Mouse (Mus musculus) cerebellum, adult 18-20 months (tissue): Measurements from ENCODE around the gene Ifrd1.
"Not testable (repeated sequence)": the region's sequence is repeated elsewhere in the genome, so short reads cannot be mapped to it uniquely, and the experiment has no call there.

Source experiments
- DNase-seq, 2 experiments: peaks; one replicate each; pipeline ENCODE4 v3.0.0; 2021

Gene Ifrd1

DNA sequence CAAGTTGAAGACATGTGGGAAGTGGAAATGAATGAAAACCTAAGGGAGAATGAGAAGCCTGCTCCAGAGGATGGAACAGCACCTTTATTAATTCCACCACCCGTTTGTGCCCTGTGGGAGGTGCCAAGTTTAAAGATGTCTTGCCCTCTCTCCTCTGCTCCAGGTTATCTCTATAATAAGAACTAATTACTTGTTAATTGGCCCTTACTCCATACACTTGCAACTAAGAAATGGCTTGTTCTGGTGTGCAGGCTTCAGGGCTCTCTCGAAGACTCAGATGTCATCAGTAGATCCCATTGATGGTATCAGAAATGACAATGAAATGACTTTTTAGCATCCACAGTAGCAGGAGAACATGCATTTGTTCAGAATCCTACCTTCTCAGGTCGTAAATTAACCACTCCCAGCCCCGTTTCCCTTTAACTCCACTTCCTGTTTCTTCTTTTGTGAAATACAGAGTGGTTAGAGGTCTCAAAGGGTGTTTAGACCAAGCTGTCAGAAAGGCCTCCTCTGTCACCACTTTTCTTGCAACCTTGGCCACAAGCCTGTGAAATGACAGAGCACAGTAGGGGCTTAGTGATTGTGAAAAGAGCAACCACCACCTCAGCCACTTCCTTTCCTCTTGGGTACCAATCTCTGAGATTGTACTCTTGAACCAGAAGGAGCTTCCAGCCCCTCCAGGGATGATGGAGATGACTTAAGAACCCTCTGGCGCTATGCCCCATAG is at the start of gene Ifrd1:
TSS of gene Ifrd1 (minus strand) at position 51 of the 727 bp plus-strand sequence.
- no peak for DNase-seq

- no peak for DNase-seq
These were observed 38.2 kb upstream of the Ifrd1 start for GRCm38 (mm10) chr12:40286539-40286938.

- DNase-seq: no peak
These were observed 32.5 kb upstream of the Ifrd1 start for GRCm38 (mm10) chr12:40280596-40281325.

DNA sequence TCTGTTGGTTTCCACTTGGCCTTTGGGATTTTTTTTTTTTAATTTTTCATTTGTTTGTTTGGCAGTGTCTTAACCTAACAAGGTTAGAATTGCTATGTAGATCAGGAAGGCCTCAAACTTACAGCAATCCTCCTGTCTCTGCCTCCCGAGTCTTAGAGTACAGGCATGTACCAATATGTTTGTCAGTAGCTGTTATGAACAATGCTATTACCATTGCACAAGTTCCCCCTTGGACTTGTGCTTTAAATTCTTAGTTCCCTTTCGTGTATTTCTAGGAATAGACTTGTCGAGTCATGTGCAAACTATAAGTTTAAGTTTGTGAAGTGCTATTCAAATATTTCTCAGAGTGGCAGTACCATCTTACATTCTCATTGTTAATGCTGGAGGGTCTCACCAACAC is 29.3 kb upstream of the Ifrd1 start:
- DNase-seq: no peak

GRCm38 (mm10) chr12:40274931-40275330 is 26.6 kb upstream of the Ifrd1 start:
- no peak for DNase-seq

DNA sequence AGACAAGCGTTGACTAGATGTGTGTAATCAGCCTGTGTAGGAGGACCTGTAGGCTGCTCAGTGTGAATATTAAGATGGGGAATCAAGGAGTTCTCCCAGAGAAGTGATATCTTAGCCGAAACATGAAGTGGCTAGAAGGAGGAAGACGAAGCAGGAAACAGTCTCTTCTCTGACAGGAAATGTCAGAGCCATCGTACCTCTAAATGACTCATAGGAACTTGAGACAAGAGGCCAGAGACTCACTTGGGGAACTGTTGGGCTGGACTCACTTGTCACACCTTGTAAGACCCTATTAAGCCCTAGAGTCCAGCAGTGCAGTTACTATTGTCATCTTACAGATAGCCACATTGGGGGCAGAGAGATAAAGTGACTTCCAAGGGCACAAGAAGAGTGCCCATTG is 25.0 kb upstream of the Ifrd1 start:
- no peak for DNase-seq

DNA sequence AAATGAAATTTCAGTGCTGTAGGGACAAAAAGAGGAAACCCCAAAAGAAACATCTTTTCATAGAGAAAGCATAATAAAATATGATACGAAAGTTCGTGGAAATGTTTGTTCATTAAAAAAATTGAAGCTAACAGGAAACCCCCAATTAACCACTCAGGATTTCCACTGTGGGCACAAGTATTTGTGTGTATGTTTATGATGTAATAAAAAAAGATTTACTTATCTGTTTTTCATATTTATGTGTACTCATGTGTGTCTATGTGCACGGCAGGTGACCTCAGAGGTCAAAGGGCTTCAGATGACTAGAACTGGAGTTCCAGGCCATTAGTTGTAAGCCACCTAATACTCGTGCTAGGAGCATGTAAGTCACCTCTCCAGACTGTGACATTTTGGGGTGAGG is 24.4 kb upstream of the Ifrd1 start:
- DNase-seq: no peak

- no peak for DNase-seq
These were observed 20.0 kb upstream of the Ifrd1 start for GRCm38 (mm10) chr12:40268313-40268712.

DNA sequence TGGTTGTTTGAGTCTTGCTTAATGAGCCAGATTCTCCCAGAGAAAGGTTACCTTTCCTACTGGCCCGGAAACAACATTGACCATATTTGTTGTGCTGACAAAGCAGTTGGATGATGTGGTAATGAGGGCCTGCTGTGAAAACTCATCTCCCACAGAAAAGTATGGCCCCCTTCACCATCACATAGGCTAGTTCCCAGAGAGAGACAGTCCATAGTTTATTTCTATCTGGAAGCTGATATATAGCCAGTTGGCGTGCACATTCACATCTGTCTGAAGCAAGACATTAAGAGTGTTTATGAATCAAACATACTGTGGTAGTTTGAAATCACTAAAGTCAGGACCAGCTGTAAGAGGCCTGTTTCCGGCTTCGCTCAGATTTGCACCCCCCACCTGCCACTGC is 15.4 kb upstream of the Ifrd1 start:
- DNase-seq: no peak

DNA sequence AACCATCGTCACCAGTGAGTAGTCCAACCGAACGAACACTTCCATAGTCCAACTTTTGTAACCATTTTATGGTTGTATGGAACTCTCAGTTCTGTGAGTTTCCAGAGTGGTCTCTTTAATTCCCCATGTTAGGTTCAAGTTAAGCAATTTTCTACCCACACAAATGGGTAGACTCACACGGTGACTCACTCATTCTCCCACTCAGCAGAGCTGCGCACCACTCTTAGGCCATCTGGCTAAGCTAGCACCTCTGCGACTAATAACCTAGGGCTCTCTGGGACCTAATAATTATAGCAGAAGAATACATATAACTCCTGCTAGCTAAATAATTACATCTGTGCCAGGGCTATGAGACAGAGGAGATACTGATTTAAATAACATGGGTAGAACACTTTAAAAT is 14.7 kb upstream of the Ifrd1 start:
- no peak for DNase-seq

DNA sequence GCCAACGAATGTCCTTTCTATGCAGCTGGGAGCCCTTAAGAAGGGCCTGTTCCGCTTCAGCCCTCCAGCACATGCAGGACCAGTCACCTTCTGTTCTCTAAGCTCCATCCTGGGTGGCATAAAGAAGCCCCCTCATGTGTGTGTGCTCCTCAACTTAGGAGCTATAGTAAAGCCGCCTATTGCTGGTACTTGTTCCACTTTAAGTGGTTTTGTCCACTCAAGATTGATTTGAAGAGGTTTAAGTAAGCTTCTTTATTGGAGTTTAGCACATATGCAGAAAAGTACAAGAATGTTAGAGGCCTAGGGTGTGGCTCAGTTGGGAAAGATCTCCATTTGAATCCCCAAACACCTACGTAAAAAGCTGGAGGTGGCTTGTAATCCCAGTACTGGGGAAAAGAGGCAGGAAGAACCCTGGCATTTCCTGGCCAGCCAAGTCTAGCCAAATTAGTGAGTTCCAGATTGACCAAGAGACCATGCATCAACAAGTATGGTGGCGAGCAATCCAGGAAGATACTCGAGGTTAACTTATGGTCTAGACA is 10.2 kb upstream of the Ifrd1 start:
- DNase-seq: no peak

- peak; percentile 77 to 85 for DNase-seq
These were observed 8.9 kb upstream of the Ifrd1 start for GRCm38 (mm10) chr12:40257226-40257625.

- DNase-seq: no peak
These were observed 8.2 kb upstream of the Ifrd1 start for GRCm38 (mm10) chr12:40256543-40256942.

DNA sequence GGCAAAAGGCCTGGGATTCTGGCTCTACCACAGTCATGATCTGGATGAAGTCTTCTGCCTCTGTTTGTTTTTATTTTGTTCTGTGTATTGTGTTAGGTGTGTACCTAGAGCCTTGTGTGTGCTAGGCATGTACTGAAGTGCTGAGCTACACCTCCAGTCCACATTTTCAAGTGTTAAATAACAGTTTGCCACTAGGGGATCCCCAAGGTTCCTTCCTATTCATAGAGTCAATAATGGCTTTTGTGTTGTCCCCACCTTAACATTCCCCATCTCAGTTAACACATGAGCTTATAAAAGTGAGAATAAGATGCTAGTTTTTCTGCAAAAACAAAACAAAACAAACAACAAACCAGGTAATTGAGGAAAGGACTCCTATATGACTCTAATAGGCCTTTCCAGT is 7.7 kb upstream of the Ifrd1 start:
- DNase-seq: no peak

DNA sequence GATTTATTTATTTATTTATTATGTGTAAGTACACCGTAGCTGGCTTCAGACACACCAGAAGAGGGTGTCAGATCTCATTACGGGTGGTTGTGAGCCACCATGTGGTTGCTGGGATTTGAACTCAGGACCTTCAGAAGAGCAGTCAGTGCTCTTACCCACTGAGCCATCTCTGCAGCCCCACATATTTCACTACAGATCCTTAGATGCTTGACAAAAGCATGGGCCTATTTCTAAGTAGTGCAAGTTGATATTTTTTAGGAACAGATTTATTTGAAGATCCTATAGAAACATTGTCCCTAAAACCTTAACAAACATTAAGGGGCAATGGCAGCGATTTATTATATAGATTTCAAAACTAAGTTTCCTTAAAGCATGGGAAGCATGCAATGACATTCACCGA is 7.0 kb upstream of the Ifrd1 start:
- not testable (repeated sequence) for DNase-seq

DNA sequence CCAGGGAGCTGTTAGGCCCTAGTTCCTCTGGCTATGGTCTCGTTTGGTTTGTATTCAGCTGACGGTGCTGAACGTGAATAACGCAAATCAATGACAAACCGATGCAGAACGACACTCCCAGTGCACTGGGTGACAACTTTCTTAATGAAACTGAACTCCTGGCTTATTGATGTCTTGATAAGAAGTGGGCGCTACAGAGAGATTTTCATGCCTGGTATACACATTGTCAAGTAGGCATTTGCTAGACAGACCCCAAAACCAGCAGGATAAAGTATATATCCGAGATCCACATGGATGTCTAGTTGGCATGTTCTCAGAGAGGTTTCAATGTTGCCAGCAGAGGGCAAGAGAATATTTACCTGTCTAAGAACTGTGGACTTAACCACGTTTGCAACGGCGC is 6.4 kb upstream of the Ifrd1 start:
- DNase-seq: no peak

DNA sequence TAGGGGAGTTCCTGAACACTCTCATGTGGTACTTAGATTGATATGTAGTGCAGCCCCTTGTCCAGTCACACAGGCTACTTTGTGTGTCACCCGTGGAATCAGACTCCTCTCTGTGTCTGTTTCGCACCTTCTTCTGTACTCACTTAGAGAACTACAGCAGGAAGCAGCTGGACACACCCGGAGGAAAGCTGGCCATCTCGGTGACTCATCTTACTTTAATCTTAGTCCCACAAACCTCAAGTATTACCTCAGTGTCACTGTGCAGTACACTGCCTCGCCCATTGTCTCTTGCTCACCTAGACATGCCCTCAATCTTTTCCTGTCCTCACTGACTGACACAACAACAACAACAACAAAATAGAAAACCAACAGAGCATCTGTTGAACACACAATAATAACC is 4.9 kb upstream of the Ifrd1 start:
- no peak for DNase-seq

- DNase-seq: no peak
These were observed 2.0 kb upstream of the Ifrd1 start for GRCm38 (mm10) chr12:40250256-40250655.

DNA sequence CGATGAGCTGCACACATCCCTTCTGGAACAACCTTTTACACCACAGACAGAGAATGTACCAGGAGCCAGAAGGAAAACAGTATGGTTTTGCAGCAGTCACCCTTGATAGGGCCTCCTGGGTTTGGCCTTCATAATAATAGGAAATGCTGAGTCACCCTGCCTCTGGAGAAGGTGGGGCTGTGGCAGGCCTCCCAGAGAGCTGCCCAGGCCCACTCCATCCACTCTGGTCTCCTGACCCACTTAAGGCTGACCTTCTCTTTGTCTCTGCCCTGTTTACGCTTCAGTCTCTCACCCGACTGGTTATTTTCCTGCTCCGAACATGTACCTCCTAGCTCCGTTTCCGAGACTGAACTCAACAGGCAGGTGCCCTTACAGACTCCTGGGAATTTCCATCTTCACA is 328 bp downstream of the Ifrd1 start:
- DNase-seq: no peak

GRCm38 (mm10) chr12:40247384-40247783 is 920 bp downstream of the Ifrd1 start:
- DNase-seq: no peak

DNA sequence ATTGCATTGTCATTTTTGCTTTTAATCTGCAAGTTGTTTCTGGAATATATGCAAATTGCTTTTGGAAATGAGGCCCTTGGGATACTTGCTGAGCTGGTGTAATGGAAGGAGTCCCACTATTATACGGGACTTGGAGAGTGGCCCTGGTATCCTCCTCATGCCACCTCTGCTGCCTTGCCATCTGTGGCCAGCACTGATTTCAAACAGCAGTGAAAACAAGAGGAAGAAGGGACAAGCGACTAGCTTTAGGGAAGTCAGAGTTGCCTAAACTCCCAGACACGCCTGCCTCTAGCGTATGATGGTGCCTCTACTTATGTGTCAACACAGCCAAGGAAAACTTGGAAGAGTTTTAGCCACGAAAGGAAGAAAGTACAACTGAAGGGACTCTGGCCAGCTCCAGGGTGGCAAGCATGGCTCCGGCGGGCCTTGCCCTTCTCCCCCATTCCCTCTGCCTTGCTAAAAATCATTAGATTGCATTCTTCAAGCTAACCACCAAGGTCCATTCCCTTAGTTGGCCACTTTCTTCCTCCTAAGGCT is 2.8 kb downstream of the Ifrd1 start:
- DNase-seq: no peak

DNA sequence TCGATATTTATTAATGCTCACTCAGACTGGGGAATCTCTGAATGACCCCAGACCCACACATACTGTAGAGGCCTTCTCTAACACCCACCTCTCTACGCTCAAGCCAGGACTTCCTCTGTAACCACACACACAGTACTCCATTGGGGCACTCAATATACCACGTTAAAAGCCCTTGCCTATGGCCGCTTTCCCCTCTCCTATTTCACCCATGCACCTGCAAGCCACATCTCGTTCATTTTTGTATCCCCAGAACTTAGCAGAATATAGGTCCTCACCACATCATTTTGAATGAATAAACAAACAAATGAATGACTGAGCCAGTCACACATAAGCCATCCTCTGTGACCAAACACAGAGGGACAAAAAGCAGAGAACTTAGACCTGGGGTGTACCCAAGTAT is 3.4 kb downstream of the Ifrd1 start:
- DNase-seq: no peak

DNA sequence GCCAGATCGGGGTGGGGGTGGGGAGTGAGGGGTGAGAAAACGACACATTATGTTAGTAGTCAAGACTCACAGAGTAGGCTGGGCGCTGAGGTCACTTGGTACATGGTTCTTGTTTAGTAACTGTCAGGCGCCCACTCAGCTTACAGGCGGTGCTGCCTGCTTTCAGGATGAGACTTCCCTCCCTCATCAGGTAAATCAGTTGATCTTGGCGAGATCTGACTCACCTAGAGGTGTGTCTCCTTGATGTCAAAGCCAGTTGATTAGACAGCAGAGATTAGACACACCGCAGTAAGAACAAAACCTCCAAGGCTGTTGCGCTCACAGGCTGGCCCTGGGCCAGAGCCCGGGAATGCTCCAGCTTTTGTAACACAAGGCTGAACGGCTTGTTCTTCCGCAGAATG is 4.5 kb downstream of the Ifrd1 start:
- DNase-seq: peak; percentile 22 to 34

GRCm38 (mm10) chr12:40243241-40243640 is 5.1 kb downstream of the Ifrd1 start:
- DNase-seq: no peak
